Mouse (Mus musculus) MEL (cell line): ENCODE data around the gene Hsf5.

Experiments used
- CHD2 ChIP-seq: IDR thresholded peaks from 2 replicates; pipeline ENCODE4 v1.6.1; 2011; ENCODE audit warnings: low read length, improper control_type of control experiment
- CTCF ChIP-seq, 3 experiments: IDR thresholded peaks in 2 of 3; conservative IDR thresholded peaks in 1 of 3; 2 replicates each; pipeline ENCODE4 v1.5.1; 2011 to 2012; ENCODE audit warnings: low read length in 3 of 3, low read depth in 2 of 3, mild to moderate bottlenecking in 2 of 3, improper control_type of control experiment in 1 of 3, inconsistent platforms in 1 of 3, mixed read lengths in 1 of 3, moderate library complexity in 1 of 3; ENCODE audit not compliant: control insufficient read depth in 1 of 3, insufficient read depth in 1 of 3, poor library complexity in 1 of 3, severe bottlenecking in 1 of 3
- E2F4 ChIP-seq: IDR thresholded peaks from 2 replicates; pipeline ENCODE4 v1.6.1; 2011; ENCODE audit warnings: low read depth, low read length, improper control_type of control experiment, borderline replicate concordance
- GABPA ChIP-seq: IDR thresholded peaks from 2 replicates; pipeline ENCODE4 v1.6.1; 2012; ENCODE audit warnings: low read depth, mild to moderate bottlenecking, inconsistent platforms, low read length, improper control_type of control experiment, moderate library complexity
- POLR2A ChIP-seq, 2 experiments: IDR thresholded peaks; 2 replicates each; pipeline ENCODE4 v1.6.1; 2011 to 2012; ENCODE audit warnings: low read length in 2 of 2, mild to moderate bottlenecking in 2 of 2, control low read depth in 1 of 2, improper control_type of control experiment in 1 of 2, low read depth in 1 of 2, moderate library complexity in 1 of 2; ENCODE audit not compliant: control insufficient read depth in 1 of 2, insufficient read depth in 1 of 2, poor library complexity in 1 of 2
- POLR2AphosphoS5 ChIP-seq: IDR thresholded peaks from 2 replicates; pipeline ENCODE4 v1.6.1; 2012; ENCODE audit warnings: low read depth, borderline replicate concordance, mild to moderate bottlenecking, inconsistent platforms, low read length, moderate library complexity, mixed read lengths
- RAD21 ChIP-seq: IDR thresholded peaks from 2 replicates; pipeline ENCODE4 v1.6.1; 2011; ENCODE audit warnings: mild to moderate bottlenecking, low read depth, low read length, improper control_type of control experiment
- SMC3 ChIP-seq: IDR thresholded peaks from 2 replicates; pipeline ENCODE4 v1.6.1; 2011; ENCODE audit warnings: low read depth, low read length, improper control_type of control experiment
- TBP ChIP-seq: IDR thresholded peaks from 2 replicates; pipeline ENCODE4 v1.8.0; 2011; ENCODE audit warnings: low read depth, low read length, improper control_type of control experiment
- TCF12 ChIP-seq: IDR thresholded peaks from 2 replicates; pipeline ENCODE4 v1.6.1; 2014; ENCODE audit warnings: low read depth, mild to moderate bottlenecking, inconsistent platforms, low read length, improper control_type of control experiment, moderate library complexity
- USF2 ChIP-seq, 2 experiments: IDR thresholded peaks; 2 replicates each; pipeline ENCODE4 v1.6.1; 2011 to 2012; ENCODE audit warnings: improper control_type of control experiment in 2 of 2, low read length in 2 of 2, borderline replicate concordance in 1 of 2, inconsistent platforms in 1 of 2, low read depth in 1 of 2, mild to moderate bottlenecking in 1 of 2; ENCODE audit not compliant: insufficient read depth in 1 of 2
- ZNF384 ChIP-seq: IDR thresholded peaks from 2 replicates; pipeline ENCODE4 v1.6.1; 2012; ENCODE audit warnings: low read depth, mild to moderate bottlenecking, inconsistent platforms, low read length, improper control_type of control experiment

DNA sequence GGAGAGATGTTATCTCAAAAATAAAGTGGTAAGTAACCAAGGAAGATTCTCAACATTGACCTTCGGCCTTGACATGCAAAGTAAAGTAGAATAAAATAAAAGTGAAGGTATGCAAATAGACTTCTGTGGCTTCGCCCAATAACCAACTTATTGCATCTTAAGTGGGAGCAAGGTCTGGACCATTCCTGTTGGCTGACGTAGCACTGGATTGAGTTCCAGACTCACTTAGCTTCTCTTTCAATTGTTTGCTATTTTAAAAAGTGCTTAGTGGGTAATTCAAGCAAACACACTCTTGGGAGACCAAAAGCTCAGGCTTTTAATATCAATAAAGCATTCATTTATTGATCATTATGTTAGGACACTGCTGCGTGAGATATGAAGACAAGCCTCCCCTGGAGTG lies 81.2 kb downstream of the Hsf5 start:
- TF ChIP-seq POLR2AphosphoS5 (no peak), USF2 (IDR thresholded peaks at IDR 0.05; ENCODE audit: borderline replicate concordance in 1 of 2, insufficient read depth in 1 of 2, low read depth in 1 of 2, low read length in 2 of 2) (no peak), E2F4 (no peak), RAD21 (no peak), POLR2A (IDR thresholded peaks at IDR 0.05; ENCODE audit: control insufficient read depth in 1 of 2, insufficient read depth in 1 of 2, low read depth in 1 of 2, low read length in 2 of 2, poor library complexity in 1 of 2) (no peak), TBP (no peak), TCF12 (no peak), CTCF (IDR thresholded peaks at IDR 0.05 in 2 of 3, conservative IDR thresholded peaks at IDR 0.05 in 1 of 3; ENCODE audit: control insufficient read depth in 1 of 3, insufficient read depth in 1 of 3, low read depth in 2 of 3, low read length in 3 of 3, poor library complexity in 1 of 3, severe bottlenecking in 1 of 3) (no peak), SMC3 (no peak), CHD2 (no peak), GABPA (no peak), ZNF384 (no peak)
